14 mouse cellular contexts compared by ENCODE assay signal in the genomic region with DNA sequence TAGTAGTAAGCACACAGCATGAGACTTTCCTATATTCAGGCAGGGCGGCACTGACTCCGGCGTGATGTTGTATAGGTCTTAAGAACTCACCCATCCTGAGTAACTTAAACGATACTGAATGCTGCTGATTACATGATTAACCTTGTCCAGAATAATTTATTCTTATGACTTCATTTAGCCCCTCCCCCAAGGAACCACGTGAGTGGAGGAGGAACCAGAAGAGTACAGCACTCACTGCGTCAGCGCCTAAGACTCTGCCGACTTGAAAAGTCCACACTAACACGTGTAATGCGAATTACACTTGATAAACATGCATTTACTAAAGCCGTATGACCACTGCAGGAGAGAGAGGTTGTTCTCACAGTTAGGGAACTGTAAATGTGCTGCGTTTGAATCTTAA. TPM values are rescaled to one million over a fixed set of nuclear protein-coding genes. Genes with fewer than 3 reads are reported as not detected.
DNase-seq lines count a peak whose midpoint lies in the region; ATAC-seq lines count a peak whose summit lies in the region.
"Had no signal": no experiment of that assay in that cellular context is flagged by ENCODE, and none has a peak within 500 bp of the region (broad histone marks: within the 10 kb centered on the region; RNA-seq: fewer than 3 reads in every experiment).

No protein-coding gene starts in this region.

- H3K4me3 ChIP-seq in kidney, embryonic 15.5 days (replicated peaks), result no peak overlapping the region
- H3K4me3 ChIP-seq: embryonic facial prominence, embryonic 15.5 days; heart, embryonic 13.5 days; hindbrain, embryonic 15.5 days had no signal

- H3K9me3 ChIP-seq in kidney, embryonic 15.5 days (replicated peaks), result no peaks in the 10 kb centered on the region
- H3K9me3 ChIP-seq: embryonic facial prominence, embryonic 15.5 days; heart, embryonic 13.5 days; hindbrain, embryonic 15.5 days had no signal

- H3K27ac ChIP-seq in kidney, embryonic 15.5 days, result no peak overlapping the region
- H3K27ac ChIP-seq: embryonic facial prominence, embryonic 15.5 days; heart, embryonic 13.5 days; hindbrain, embryonic 15.5 days had no signal

- ATAC-seq in kidney, embryonic 15.5 days (replicated peaks; ENCODE audit: low FRiP score), result no peak
- peak; percentile 49 for ATAC-seq in common myeloid progenitor, adult 5-6 weeks (replicated peaks; ENCODE audit: low read depth, poor library complexity, severe bottlenecking)

- WGBS in kidney, embryonic 15.5 days, result 75% methylated on average over 12 of the region's 12 CpGs

- DNase-seq in kidney, adult 9 months, result peak; percentile 26
- DNase-seq in urinary bladder, postnatal 14 days (ENCODE audit: low spot score), result peak; percentile 32
- DNase-seq in urinary bladder, postnatal 36 days (ENCODE audit: low spot score in 2 of 2), result no peak
- DNase-seq in cerebellum, postnatal 36 days, result no peak
- no peak for DNase-seq in embryo, embryonic 10.5 days (ENCODE audit: low spot score)
- DNase-seq: cerebellum, postnatal 25 days; gastrocnemius, postnatal 10 days; liver; thymus, postnatal 36 days had no signal

- peaks cover 3% of the 10 kb centered on the region; the same call in 1 of the 2 replicates for H3K4me1 ChIP-seq in kidney, embryonic 15.5 days
- H3K4me1 ChIP-seq: heart, embryonic 13.5 days had no signal

- H3K9ac ChIP-seq in kidney, embryonic 15.5 days, result no peak overlapping the region
- H3K9ac ChIP-seq: embryonic facial prominence, embryonic 15.5 days; heart, embryonic 13.5 days; hindbrain, embryonic 15.5 days had no signal

- no peaks in the 10 kb centered on the region; the same call in none of the 2 replicates for H3K27me3 ChIP-seq in kidney, embryonic 15.5 days
- H3K27me3 ChIP-seq: embryonic facial prominence, embryonic 15.5 days; hindbrain, embryonic 15.5 days had no signal

- no peak overlapping the region for H3K4me2 ChIP-seq in kidney, embryonic 15.5 days
- H3K4me2 ChIP-seq: embryonic facial prominence, embryonic 15.5 days; heart, embryonic 13.5 days; hindbrain, embryonic 15.5 days had no signal

- no peaks in the 10 kb centered on the region for H3K36me3 ChIP-seq in kidney, embryonic 15.5 days
- H3K36me3 ChIP-seq: embryonic facial prominence, embryonic 15.5 days; heart, embryonic 13.5 days; hindbrain, embryonic 15.5 days had no signal

RNA-seq across cellular contexts. Expression of a gene that starts 44.3 kb away (rescaled TPM):
- 46.6 and 47.0 TPM in 2 replicates for polyA plus RNA-seq in kidney, embryonic 15.5 days (2015; fragmentation: Nextera tagmentation; extraction: Ambion mirVana)
- 94.2 and 98.8 TPM in 2 replicates for total RNA-seq in common myeloid progenitor, adult 5-6 weeks (2017)

RNA-seq across cellular contexts. Expression of a gene that starts 54.7 kb away (rescaled TPM):
- 4.9 and 5.1 TPM in 2 replicates for polyA plus RNA-seq in kidney, embryonic 15.5 days (2015; fragmentation: Nextera tagmentation; extraction: Ambion mirVana)
- total RNA-seq in common myeloid progenitor, adult 5-6 weeks (2017), result 2.5 and 8.0 TPM in 2 replicates

Comparison
In these comparisons a context has a peak if more than half of its experiments do, and no peak if none do; other contexts are left out.
1. DNase-seq: peak in kidney, adult 9 months (single experiment) and urinary bladder, postnatal 14 days (single experiment); none in urinary bladder, postnatal 36 days (0 of 2), cerebellum, postnatal 36 days (0 of 2) and embryo, embryonic 10.5 days (single experiment).